Mouse (Mus musculus) olfactory bulb, adult 2 months (tissue): Measurements from ENCODE around the gene Bap1.

Experiments
- CTCF ChIP-seq: fragments of 200-500 bp; IDR thresholded peaks from 2 replicates; pipeline ENCODE4 v1.5.1; 2012; ENCODE audit warnings: low read depth, mild to moderate bottlenecking, low read length, moderate library complexity; ENCODE audit not compliant: insufficient read depth
- POLR2A ChIP-seq: fragments of 200-500 bp; IDR thresholded peaks from 2 replicates; pipeline ENCODE4 v1.6.1; 2012; ENCODE audit warnings: mild to moderate bottlenecking, low read depth, low read length, moderate library complexity; ENCODE audit not compliant: insufficient read depth

- TF ChIP-seq CTCF: no peak
- no peak for TF ChIP-seq POLR2A
These were observed 45.4 kb upstream of the Bap1 start for GRCm38 (mm10) chr14:31205562-31206467.
